Mouse (Mus musculus): ENCODE results near the gene Far1.

Far1 gene

GRCm38 (mm10) chr7:113572741-113573140 lies 59.1 kb downstream of the Far1 start:
- no peak for DNase-seq

DNA sequence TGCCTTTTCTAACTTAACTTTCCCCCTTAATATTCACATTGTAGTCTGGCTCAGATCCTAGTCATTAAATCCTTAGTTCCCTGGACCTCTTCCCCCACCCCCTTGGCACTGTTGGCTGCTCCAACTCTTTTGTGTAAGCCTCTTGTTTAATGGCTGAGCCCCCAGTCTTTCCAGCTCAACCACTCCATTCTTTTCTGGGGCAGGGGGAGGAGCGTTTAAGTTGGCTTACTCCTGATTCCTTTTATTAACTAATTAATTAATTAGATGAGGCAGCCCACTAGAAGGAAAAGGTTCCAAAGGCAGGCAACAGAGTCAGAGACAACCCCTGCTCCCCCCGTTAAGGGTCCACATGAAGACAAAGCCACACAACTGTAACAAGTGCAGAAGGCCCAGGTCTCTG lies 68.5 kb downstream of the Far1 start:
- DNase-seq, result no peak

DNA sequence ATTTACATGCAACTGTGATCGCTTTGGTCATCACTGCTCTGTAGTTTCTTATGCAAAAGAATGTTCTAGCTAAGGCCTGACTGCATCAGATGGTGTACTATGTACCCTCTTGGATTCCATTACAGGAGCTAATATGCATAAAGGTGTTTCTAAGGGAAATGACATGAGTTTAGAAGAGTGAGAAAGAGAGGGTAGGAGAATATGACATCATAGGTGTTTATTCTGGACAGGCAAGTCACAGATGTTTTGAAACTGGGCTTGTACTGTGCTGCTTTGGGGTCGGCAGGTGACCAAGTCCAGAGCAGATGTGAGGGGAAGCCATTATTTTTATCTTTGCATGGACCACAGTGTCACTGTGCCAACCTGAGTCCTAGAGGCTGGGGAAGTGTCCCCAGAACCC lies 75.6 kb downstream of the Far1 start:
- DNase-seq, result no peak

DNA sequence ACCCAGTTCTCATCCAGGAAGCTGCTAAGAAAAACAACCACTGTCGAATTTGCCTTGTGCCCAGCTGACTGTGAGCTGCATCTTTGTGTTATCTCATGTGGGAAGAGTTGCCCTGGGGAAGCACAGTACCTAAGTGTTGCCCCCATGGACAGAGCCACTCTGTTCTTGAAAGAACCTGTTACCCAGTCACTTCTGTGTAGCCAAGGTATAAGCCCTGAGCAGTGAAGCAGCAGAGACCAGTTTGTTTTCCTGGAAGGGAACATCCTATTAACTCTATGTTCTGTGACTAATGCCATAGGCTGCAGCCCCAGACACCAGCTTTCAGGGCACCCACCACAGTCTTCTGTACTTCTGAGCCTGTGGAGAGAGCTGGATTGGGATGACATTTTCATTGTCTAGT lies 76.7 kb downstream of the Far1 start:
- DNase-seq, result no peak

GRCm38 (mm10) chr7:113591084-113591483 lies 77.5 kb downstream of the Far1 start:
- DNase-seq, result peak; percentile 53

DNA sequence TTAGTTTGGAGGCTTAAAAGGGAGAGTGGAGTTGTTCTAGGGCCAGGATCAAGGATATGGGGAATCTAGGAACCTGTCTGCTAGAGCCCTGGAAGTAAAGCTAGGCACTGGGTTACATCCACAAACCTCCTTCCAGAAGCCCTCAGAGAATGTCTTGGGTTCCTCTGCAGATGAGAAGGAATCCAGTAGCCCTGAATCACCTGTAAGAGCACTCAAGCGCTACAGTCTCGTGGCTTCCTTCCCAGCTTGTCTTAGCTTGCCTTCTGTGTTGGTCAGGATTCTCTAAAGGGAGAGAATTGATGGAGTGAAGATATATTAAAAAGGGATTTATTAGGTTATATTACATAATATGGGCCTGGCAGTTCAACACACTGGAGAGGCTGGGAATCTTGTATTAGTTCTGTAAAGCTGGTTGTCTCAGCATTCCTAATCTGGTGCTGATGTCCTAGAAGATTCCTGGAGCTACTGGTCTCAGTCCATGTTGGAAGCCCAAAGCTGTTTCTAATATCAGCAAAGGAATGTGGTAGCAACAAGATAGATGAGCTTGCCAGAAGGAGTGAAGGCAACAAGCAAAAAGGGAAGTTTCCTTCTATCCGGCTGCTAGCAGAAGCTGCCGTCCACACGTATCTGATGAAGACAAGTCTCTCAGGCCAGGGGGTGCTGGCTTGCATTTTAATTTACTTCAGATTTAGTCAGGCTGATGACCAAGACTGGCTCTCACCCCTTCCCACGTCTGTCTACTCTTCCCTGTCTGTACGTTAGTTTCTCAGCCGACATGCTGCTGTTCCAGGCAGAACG lies 78.1 kb downstream of the Far1 start:
- DNase-seq, result no peak

GRCm38 (mm10) chr7:113592696-113593095 lies 79.1 kb downstream of the Far1 start:
- no peak for DNase-seq

DNA sequence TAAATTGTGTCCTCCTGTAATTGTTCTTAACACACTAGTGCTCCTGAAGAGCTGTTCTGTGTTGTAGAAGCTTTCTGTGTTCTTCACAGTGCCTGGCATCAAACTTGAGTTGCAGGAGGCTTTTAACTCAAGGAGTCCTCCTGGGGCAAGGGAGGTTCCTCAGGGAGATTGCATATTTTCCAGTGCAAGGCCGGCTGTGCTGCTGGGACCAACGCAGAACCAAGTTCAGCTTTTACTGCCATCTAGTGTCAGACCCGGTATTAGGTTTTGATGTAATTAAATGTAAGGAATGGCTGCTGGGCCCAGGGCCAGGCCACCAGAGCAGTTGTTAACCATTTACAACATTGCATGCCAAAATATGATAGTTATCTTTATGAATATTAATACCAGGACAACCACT lies 80.7 kb downstream of the Far1 start:
- DNase-seq, result peak; percentile 65

DNA sequence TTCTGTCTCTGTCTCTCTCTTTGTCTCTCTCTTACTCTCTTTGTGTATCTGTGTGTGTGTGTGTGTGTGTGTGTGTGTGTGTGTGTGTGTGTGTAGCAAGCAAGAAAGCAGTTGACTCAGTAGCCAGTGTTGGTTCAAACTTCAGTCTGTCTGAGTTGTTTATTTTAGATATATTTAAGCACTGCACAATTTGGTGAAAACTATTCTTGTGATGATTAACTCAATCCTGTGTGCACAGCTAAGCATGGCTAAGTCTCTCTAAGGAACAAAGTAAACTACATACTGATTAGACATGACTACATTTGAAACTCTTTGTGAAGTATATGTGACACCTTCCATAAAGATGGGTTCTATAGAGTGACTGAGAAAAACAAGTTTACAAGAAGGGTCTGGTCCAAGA lies 83.6 kb downstream of the Far1 start:
- DNase-seq, result no peak

- no peak for DNase-seq
These were observed 88.2 kb downstream of the Far1 start for GRCm38 (mm10) chr7:113601803-113602202.

GRCm38 (mm10) chr7:113607928-113608327 lies 94.3 kb downstream of the Far1 start:
- no peak for DNase-seq

DNA sequence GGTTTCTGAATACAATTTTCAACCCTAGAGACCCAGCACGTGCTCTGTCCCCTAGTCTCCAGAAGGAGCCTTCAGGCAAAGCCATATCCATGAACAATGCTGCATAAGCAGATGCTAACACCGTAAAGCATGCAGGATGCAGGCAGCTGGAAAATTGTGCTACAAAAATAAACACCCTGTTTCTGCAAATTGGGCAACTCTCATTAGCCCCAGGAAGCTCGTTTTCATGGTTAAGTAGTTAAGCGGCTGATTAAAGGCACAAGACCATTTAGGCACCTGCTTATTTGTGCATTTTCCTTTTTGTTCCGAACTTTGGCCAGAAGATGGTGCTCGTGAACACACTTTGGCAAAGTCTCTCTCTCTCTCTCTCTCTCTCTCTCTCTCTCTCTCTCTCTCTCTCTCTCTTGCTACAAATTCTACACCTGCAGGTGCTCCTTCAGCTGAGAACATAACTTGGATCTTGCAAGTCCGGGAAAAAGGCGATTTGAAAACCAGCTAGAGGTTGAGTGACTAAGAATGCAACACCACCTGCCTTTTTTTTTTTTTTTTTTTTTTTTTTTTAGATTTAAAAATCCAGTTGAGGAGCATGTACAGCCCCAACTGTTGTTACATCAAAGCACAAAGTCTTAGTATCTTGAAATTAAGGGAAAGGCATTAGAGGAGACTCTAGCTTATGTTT lies 95.5 kb downstream of the Far1 start:
- peak; percentile 43 for DNase-seq

- DNase-seq, result no peak
These were observed 99.0 kb downstream of the Far1 start for GRCm38 (mm10) chr7:113612628-113613027.

DNA sequence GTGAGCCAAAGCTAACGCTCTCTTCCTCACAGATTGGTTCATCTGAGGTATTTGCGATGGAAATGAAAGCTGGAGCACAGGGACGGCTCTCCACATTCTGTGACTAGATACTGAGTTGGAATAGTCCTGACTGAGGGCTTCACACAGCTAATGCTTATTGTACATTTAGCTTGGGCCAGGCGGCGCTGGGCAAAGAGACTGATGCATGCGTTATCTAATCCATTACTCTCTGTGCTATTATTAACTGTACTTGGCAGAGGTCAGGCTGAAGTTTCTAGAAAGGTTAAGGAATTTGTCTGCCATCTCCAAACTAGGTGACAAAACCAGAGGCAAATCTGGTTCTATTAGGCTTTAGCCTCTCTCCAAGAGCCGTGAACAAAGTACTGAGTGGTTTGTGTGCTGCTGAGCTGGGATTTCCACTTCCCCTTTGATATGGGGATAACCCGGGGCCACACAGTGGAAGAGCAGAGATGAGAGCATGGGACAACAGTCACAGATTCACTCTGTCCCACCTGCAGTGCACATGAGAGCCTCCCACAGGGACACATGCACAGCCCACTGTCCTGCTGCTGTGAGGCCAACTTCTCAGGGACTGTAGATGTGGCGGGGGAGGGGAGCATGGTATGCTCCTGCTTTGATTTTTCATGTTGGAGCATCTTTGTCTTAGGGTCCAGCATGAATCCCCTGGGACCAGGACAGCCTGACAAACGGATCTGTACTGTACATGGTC lies 100.7 kb downstream of the Far1 start:
- no peak for DNase-seq

DNA sequence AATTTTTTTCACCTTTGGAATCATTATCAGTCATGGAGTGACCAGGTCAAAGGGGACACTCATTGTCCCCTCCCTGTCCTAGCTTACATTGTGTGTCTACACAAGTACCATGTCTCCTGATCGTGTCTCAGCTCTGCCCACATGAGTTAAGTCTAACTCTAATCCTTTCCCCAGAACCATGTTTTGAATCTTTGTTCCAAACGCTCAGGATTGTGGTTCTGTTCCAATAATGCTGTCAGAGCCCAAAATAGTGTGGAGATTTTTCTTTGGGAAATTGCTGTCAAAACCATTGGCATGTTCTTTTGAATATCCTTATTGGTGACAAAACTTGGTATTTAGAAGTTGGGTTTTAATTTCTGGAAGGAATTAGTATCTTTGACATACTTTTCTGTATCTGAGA lies 105.5 kb downstream of the Far1 start:
- DNase-seq, result no peak

GRCm38 (mm10) chr7:113619768-113620167 lies 106.1 kb downstream of the Far1 start:
- DNase-seq, result no peak
